Mouse (Mus musculus) kidney, adult 2 months (tissue): ENCODE results near the gene Wnt5b. TPM values are rescaled to one million over a fixed set of nuclear protein-coding genes. Genes with fewer than 3 reads are reported as not detected.

Source experiments
- DNase-seq: peaks from one replicate; pipeline ENCODE4 v3.0.0; 2021
- H3K27ac ChIP-seq: fragments of 200-500 bp; 2 replicates; pipeline ENCODE4 v1.5.1; 2012; ENCODE audit warnings: low read depth, low read length, control low read depth, inconsistent platforms; ENCODE audit not compliant: insufficient read depth
- H3K27me3 ChIP-seq: fragments of 200-500 bp; replicated peaks from 2 replicates; pipeline ENCODE4 v1.6.1; 2012; ENCODE audit warnings: mild to moderate bottlenecking, moderate library complexity, low read length, inconsistent platforms; ENCODE audit not compliant: control insufficient read depth, insufficient read depth
- H3K36me3 ChIP-seq: fragments of 200-500 bp; 2 replicates; pipeline ENCODE4 v1.6.1; 2012; ENCODE audit warnings: mild to moderate bottlenecking, moderate library complexity, low read length, inconsistent platforms; ENCODE audit not compliant: control insufficient read depth, insufficient read depth
- H3K4me1 ChIP-seq: fragments of 200-500 bp; 2 replicates; pipeline ENCODE4 v1.6.1; 2011; ENCODE audit warnings: low read length; ENCODE audit not compliant: control insufficient read depth, insufficient read depth
- H3K4me3 ChIP-seq: fragments of 200-500 bp; 2 replicates; pipeline ENCODE4 v1.5.1; 2011; ENCODE audit warnings: mild to moderate bottlenecking, low read depth, low read length, control low read depth; ENCODE audit not compliant: insufficient read depth
- CTCF ChIP-seq: fragments of 200-500 bp; conservative IDR thresholded peaks from 2 replicates; pipeline ENCODE4 v1.5.1; 2011; ENCODE audit warnings: low read depth, mild to moderate bottlenecking, control low read depth, low read length, moderate library complexity, mixed read lengths; ENCODE audit not compliant: insufficient read depth, insufficient read length
- POLR2A ChIP-seq: fragments of 200-500 bp; IDR thresholded peaks from one replicate; pipeline ENCODE4 v1.6.1; 2011; ENCODE audit warnings: low read depth, low read length, control low read depth
- WGBS: fragments of 180-500 bp; shearing (Covaris S2); methylation state at CpG from one replicate; pipeline ENCODE4 v1.1.7; 2018; 5-methylcytosine and 5-hydroxymethylcytosine counted together
- polyA plus RNA-seq: library from polyadenylated mRNA; depleted of rRNA; stranded (reverse); fragments of >200 nt; gene quantifications from 2 replicates; pipeline ENCODE4 v1.2.3, GENCODE M21; 2012

The Wnt5b gene
- polyA plus RNA-seq, 1 experiment = 6.2 TPM

GRCm38 (mm10) chr6:119472135-119472534, 72.0 kb downstream of the Wnt5b start:
- DNase-seq = peak; percentile 83
- 23% methylated on average over 5 of the region's 5 CpGs for WGBS

DNA sequence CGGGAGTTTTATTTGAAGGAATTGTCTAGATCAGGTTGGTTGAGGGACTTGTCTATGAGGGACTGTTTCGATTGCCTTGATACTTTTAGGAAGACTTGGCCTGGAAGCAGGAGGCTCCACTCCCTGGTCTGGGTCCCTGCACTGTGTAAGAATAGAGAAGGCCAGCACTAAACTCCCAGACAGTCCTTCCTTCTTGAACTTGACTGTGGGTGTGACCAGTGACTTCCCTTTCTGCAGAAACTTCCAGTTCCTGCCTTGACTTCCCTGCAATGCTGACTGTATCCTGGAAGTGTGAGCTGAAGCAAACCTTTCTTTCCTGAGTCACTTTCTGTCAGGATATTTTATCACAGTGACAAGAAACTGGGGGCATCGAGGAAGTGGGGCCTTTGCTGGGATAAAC, 73.4 kb downstream of the Wnt5b start:
- 74% methylated on average over 3 of the region's 3 CpGs for whole genome bisulfite sequencing
- H3K27ac ChIP-seq = no peak overlapping the region
- DNase-seq = no peak
- H3K36me3 ChIP-seq = no peaks in the 10 kb centered on the region
- H3K27me3 ChIP-seq = no peaks in the 10 kb centered on the region
- no peak overlapping the region for H3K4me3 ChIP-seq
- peaks cover 21% of the 10 kb centered on the region for H3K4me1 ChIP-seq
- no peak for TF ChIP-seq POLR2A
- no peak for TF ChIP-seq CTCF

More at GRCm38 (mm10) chr6:119472135-119472534, 72.0 kb downstream of the Wnt5b start:
- no peaks in the 10 kb centered on the region for H3K27me3 ChIP-seq
- H3K4me3 ChIP-seq = no peak overlapping the region
- peaks cover 16% of the 10 kb centered on the region for H3K4me1 ChIP-seq
- no peaks in the 10 kb centered on the region for H3K36me3 ChIP-seq
- H3K27ac ChIP-seq = no peak overlapping the region
- no peak for TF ChIP-seq POLR2A
- peak; percentile 79 for TF ChIP-seq CTCF

DNA sequence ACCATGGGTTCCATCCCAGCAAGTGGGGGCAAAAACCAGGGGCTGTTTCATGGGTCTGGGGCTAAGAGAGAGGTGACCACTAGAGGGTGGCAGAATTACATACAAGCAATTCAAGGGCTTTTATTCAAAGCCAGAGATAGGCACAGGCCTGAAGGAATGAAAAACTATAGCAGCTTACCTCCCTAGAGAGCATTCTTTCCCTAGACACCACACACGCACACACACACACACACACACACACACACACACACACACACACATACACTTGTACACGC, 76.4 kb downstream of the Wnt5b start:
- Histone ChIP-seq H3K4me1 (peaks cover 27% of the 10 kb centered on the region), H3K4me3 (no peak overlapping the region), H3K27ac (peak overlapping the region; percentile 91), H3K27me3 (no peaks in the 10 kb centered on the region), H3K36me3 (no peaks in the 10 kb centered on the region)
- TF ChIP-seq POLR2A (no peak), CTCF (peak; percentile 35)
- WGBS = 57% methylated on average over 2 of the region's 2 CpGs
- DNase-seq = peak; percentile 44

DNA sequence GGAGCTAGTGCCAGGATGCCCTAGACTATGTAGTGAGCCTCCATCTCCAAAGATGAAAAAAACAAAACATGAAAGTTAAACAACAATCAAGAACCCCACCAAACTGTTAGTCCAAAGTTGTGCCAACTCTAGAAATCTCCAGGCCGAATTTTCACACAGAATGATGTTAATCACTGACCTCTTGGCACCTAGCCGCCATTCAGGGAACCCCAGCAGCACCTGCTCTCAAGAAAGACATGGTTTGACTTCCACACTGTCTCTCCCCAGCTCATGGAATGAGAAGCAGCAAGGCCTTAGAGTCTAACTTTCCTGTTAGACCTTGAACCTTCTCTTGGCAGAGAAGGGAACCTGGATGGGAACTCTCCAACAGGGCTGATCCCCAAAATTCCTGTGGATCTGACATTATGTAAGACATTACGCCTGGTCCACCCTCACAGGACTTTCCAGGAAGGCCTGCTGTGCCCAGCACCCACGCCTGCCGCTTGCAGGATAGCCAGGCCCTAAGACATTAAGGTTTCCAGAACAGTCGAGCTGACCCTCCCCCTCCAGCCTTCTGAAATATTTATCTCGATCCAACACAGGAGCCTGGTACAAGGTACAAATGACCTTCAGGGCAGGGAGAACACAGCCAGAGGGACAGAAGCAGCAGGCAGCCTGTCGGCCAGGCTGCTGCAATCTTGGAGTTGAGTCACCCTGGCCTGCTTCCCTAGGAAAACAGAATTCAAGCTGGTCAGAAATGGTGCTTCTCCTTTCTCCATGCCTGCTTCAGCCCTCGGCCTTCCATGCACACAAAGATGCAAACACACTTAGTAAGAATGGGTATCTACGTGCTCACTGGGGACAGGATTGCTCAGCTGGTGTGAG, 77.0 kb downstream of the Wnt5b start:
- Histone ChIP-seq H3K36me3 (no peaks in the 10 kb centered on the region), H3K4me3 (no peak overlapping the region), H3K27ac (peak overlapping the region; percentile 91), H3K4me1 (peaks cover 22% of the 10 kb centered on the region), H3K27me3 (no peaks in the 10 kb centered on the region)
- DNase-seq = peak; percentile 94
- 33% methylated on average over 10 of the region's 10 CpGs for WGBS
- TF ChIP-seq CTCF (no peak), POLR2A (no peak)

- peak; percentile 50 for DNase-seq
- TF ChIP-seq CTCF (no peak), POLR2A (no peak)
- WGBS = 40% methylated on average over 1 of the region's 1 CpGs
- peaks cover 21% of the 10 kb centered on the region for H3K4me1 ChIP-seq
- H3K4me3 ChIP-seq = no peak overlapping the region
- peak overlapping the region; percentile 91 for H3K27ac ChIP-seq
- no peaks in the 10 kb centered on the region for H3K36me3 ChIP-seq
- H3K27me3 ChIP-seq = no peaks in the 10 kb centered on the region
Observed at GRCm38 (mm10) chr6:119466161-119466560, 78.0 kb downstream of the Wnt5b start.

DNA sequence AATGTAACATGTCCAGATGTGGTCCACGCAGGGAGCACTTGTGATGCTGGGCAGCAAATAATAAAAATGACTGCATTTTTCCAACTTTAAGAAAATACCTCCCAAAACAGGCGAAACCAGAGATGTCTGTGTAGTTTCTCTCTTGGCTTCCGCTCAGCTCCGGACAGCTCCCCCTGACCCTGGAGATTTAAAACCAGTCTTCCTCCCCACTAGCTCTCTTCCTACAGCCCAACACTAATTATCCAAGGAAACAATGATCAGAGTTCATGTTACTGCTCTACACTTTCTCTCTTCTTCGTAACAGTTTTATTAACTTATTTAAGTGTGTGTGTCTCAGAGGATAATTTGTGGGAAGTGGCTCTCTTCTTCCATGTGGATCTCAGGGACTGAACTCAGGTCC, 83.8 kb downstream of the Wnt5b start:
- TF ChIP-seq CTCF (no peak), POLR2A (no peak)
- Histone ChIP-seq H3K4me1 (peaks cover 2% of the 10 kb centered on the region; the same call in 1 of the 2 replicates), H3K36me3 (no peaks in the 10 kb centered on the region), H3K4me3 (no peak overlapping the region), H3K27me3 (no peaks in the 10 kb centered on the region), H3K27ac (no peak overlapping the region)
- WGBS = 69% methylated on average over 5 of the region's 5 CpGs
- DNase-seq = no peak

GRCm38 (mm10) chr6:119459041-119459440, 85.1 kb downstream of the Wnt5b start:
- WGBS = 79% methylated on average over 4 of the region's 4 CpGs
- Histone ChIP-seq H3K27ac (no peak overlapping the region), H3K4me3 (no peak overlapping the region), H3K4me1 (no peaks in the 10 kb centered on the region), H3K36me3 (no peaks in the 10 kb centered on the region), H3K27me3 (no peaks in the 10 kb centered on the region)
- no peak for TF ChIP-seq POLR2A
- no peak for TF ChIP-seq CTCF
- DNase-seq = no peak
